Mouse (Mus musculus) stomach, postnatal 0 days (tissue): ENCODE measurements around the gene Vps53. TPM values are rescaled to one million over a fixed set of nuclear protein-coding genes. Genes with fewer than 3 reads are reported as not detected.
"Not testable (repeated sequence)": the region's sequence is repeated elsewhere in the genome, so short reads cannot be mapped to it uniquely, and the experiment has no call there.

Experiments
- ATAC-seq: fragments of 200-750 bp; cut with Nextera tagmentation; 2 replicates; pipeline ENCODE4 v1.8.0; 2017; ENCODE audit not compliant: low FRiP score, low TSS enrichment
- DNase-seq: peaks from one replicate; pipeline ENCODE4 v3.0.0-alpha.2; 2016; ENCODE audit warnings: low spot score
- H3K27ac ChIP-seq: fragments of 300-500 bp; sonication (generic); replicated peaks from 2 replicates; pipeline ENCODE4 v1.5.1; 2014; ENCODE audit warnings: mild to moderate bottlenecking, control low read depth
- H3K27me3 ChIP-seq: fragments of 300-500 bp; sonication (generic); 2 replicates; pipeline ENCODE4 v1.6.1; 2014; ENCODE audit warnings: low read length; ENCODE audit not compliant: control insufficient read depth, insufficient read depth
- H3K36me3 ChIP-seq: fragments of 300-500 bp; sonication (generic); 2 replicates; pipeline ENCODE4 v1.6.1; 2014; ENCODE audit warnings: low read length, mixed read lengths; ENCODE audit not compliant: control insufficient read depth, insufficient read depth
- H3K4me1 ChIP-seq: fragments of 300-500 bp; sonication (generic); replicated peaks from 2 replicates; pipeline ENCODE4 v1.6.1; 2014; ENCODE audit warnings: antibody characterized with exemption; ENCODE audit not compliant: control insufficient read depth, insufficient read depth
- H3K4me2 ChIP-seq: fragments of 300-500 bp; sonication (generic); replicated peaks from 2 replicates; pipeline ENCODE4 v1.6.1; 2014; ENCODE audit warnings: low read depth, mild to moderate bottlenecking, control low read depth, moderate library complexity
- H3K4me3 ChIP-seq: fragments of 300-500 bp; sonication (generic); 2 replicates; pipeline ENCODE4 v1.5.1; 2014; ENCODE audit warnings: low read depth, low read length, control low read depth
- H3K9ac ChIP-seq: fragments of 300-500 bp; sonication (generic); 2 replicates; pipeline ENCODE4 v1.6.1; 2014; ENCODE audit warnings: mild to moderate bottlenecking, low read length, control low read depth, mixed read lengths
- H3K9me3 ChIP-seq: fragments of 300-500 bp; sonication (generic); 2 replicates; pipeline ENCODE4 v1.6.1; 2016; ENCODE audit warnings: low read length; ENCODE audit not compliant: control insufficient read depth
- CTCF ChIP-seq: IDR thresholded peaks from 2 replicates; pipeline ENCODE4 v1.5.1; 2016; ENCODE audit warnings: antibody characterized with exemption, low read depth, mild to moderate bottlenecking, moderate library complexity
- EP300 ChIP-seq: optimal IDR thresholded peaks from 2 replicates; pipeline ENCODE3; 2016; ENCODE audit warnings: antibody characterized with exemption
- WGBS: fragments of 180-500 bp; shearing (Covaris S2); extraction: QIAGEN DNeasy Blood & Tissue Kit; methylation state at CpG from one replicate; pipeline ENCODE4 v1.1.7; 2014; 5-methylcytosine and 5-hydroxymethylcytosine counted together
- polyA plus RNA-seq: library from polyadenylated mRNA; unstranded; fragments of >200 nt; fragmentation: Nextera tagmentation; extraction: Ambion mirVana; gene quantifications from 2 replicates; pipeline ENCODE4 v1.2.1, GENCODE M21; 2015

Vps53 gene
- polyA plus RNA-seq, 1 experiment from 2014 or later = 42.9 TPM

- Histone ChIP-seq H3K4me3 (no peak overlapping the region), H3K4me1 (no peaks in the 10 kb centered on the region), H3K4me2 (no peak overlapping the region), H3K27me3 (no peaks in the 10 kb centered on the region), H3K36me3 (no peaks in the 10 kb centered on the region), H3K9me3 (no peaks in the 10 kb centered on the region), H3K27ac (peak overlapping the region; percentile 79), H3K9ac (no peak overlapping the region)
- TF ChIP-seq CTCF (no peak), EP300 (no peak)
- ATAC-seq (peak; percentile 85), DNase-seq (peak; percentile 50)
- WGBS = 45% methylated on average over 9 of the region's 9 CpGs
Observed at GRCm38 (mm10) chr11:76010838-76011624, 168.4 kb downstream of the Vps53 start.

- 76% methylated on average over 6 of the region's 6 CpGs for WGBS
- Histone ChIP-seq H3K27me3 (no peaks in the 10 kb centered on the region), H3K4me1 (no peaks in the 10 kb centered on the region), H3K27ac (no peak overlapping the region), H3K9me3 (no peaks in the 10 kb centered on the region), H3K4me3 (no peak overlapping the region), H3K4me2 (no peak overlapping the region), H3K36me3 (no peaks in the 10 kb centered on the region), H3K9ac (no peak overlapping the region)
- DNase-seq (no peak), ATAC-seq (no peak)
- no peak for TF ChIP-seq EP300
- no peak for TF ChIP-seq CTCF
Observed at GRCm38 (mm10) chr11:76009101-76009500, 170.3 kb downstream of the Vps53 start.

GRCm38 (mm10) chr11:76008162-76008561, 171.3 kb downstream of the Vps53 start:
- Histone ChIP-seq H3K36me3 (no peaks in the 10 kb centered on the region), H3K4me2 (no peak overlapping the region), H3K27me3 (no peaks in the 10 kb centered on the region), H3K4me3 (no peak overlapping the region), H3K9me3 (no peaks in the 10 kb centered on the region), H3K27ac (peak overlapping the region; percentile 25; the same call in 1 of the 2 replicates), H3K9ac (no peak overlapping the region), H3K4me1 (no peaks in the 10 kb centered on the region)
- 69% methylated on average over 2 of the region's 2 CpGs for WGBS
- TF ChIP-seq EP300 = no peak
- TF ChIP-seq CTCF = no peak
- DNase-seq = peak; percentile 57
- ATAC-seq = peak; percentile 89

- not testable (repeated sequence) for H3K4me2 ChIP-seq, DNase-seq, H3K9ac ChIP-seq, H3K36me3 ChIP-seq, H3K4me3 ChIP-seq, H3K27ac ChIP-seq, H3K4me1 ChIP-seq, H3K9me3 ChIP-seq, H3K27me3 ChIP-seq, ATAC-seq
- WGBS = 89% methylated on average over 7 of the region's 7 CpGs
Observed at GRCm38 (mm10) chr11:76004276-76004675, 175.2 kb downstream of the Vps53 start.

GRCm38 (mm10) chr11:76001237-76001878, 178.1 kb downstream of the Vps53 start:
- H3K27ac ChIP-seq = no peak overlapping the region
- no peak overlapping the region for H3K4me3 ChIP-seq

GRCm38 (mm10) chr11:76000701-76001100, 178.7 kb downstream of the Vps53 start:
- no peaks in the 10 kb centered on the region for H3K9me3 ChIP-seq
- H3K36me3 ChIP-seq = no peaks in the 10 kb centered on the region
- H3K4me2 ChIP-seq = no peak overlapping the region
- WGBS = 81% methylated on average over 5 of the region's 5 CpGs
- no peaks in the 10 kb centered on the region for H3K27me3 ChIP-seq
- no peak overlapping the region for H3K4me3 ChIP-seq
- 0 out of 2 replicates have a peak, but pooled peaks cover 2% of the 10 kb centered on the region for H3K4me1 ChIP-seq
- ATAC-seq (no peak), DNase-seq (no peak)
- no peak overlapping the region for H3K9ac ChIP-seq
- TF ChIP-seq EP300 (no peak), CTCF (no peak)
- H3K27ac ChIP-seq = no peak overlapping the region

More at GRCm38 (mm10) chr11:76001237-76001878, 178.1 kb downstream of the Vps53 start:
- no peak overlapping the region for H3K4me2 ChIP-seq
- WGBS = 44% methylated on average over 3 of the region's 3 CpGs
- no peaks in the 10 kb centered on the region for H3K27me3 ChIP-seq
- H3K36me3 ChIP-seq = no peaks in the 10 kb centered on the region
- ATAC-seq (no peak), DNase-seq (peak; percentile 39)
- H3K9me3 ChIP-seq = no peaks in the 10 kb centered on the region
- H3K4me1 ChIP-seq = 0 out of 2 replicates have a peak, but pooled peaks cover 2% of the 10 kb centered on the region
- TF ChIP-seq CTCF (peak; percentile 70), EP300 (no peak)
- H3K9ac ChIP-seq = no peak overlapping the region
